Mouse (Mus musculus): ENCODE measurements around the gene Ckb. TPM values are rescaled to one million over a fixed set of nuclear protein-coding genes. Genes with fewer than 3 reads are reported as not detected.

Ckb gene
- total RNA-seq, 1 experiment from 2014 or later, result 37.5 TPM

DNA sequence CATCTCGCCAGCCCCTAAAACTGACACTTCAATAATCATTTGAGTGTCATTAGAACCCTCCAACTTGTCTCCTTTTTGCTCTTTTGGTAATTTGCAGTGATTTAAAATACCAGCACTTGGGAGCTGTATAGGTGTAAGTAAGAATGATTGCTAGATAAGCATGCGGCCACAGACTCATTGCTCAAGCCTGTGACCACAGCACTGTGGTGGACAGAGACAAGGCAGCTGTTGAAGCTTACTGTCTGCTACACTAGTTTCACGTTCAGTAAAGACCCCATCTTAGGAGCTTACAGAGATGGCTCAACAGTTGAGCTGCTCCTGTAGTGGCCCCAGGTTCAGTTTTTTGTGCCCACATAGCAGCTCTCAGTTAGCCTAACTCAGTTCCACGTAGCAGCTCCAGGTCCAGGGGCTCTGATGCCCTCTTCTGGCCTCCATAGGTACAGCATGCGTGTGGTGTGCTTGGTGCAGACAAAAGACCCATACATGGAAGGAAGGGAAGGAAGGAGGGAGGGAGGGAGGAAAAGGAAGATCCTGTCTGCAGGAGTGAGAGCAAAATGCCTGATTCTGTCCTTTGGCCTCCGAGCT lies 24.0 kb downstream of the Ckb start:
- ATAC-seq (replicated peaks; ENCODE audit: insufficient number of reproducible peaks, low FRiP score, low TSS enrichment, poor library complexity, severe bottlenecking), result peak; percentile 69

Other genes starting within 250 kb of the Ckb start
- 25.9 to 40.4 TPM (median 27.4 TPM) in 3 replicates for gene Tnfaip2, start 229.9 kb downstream of the Ckb start, total RNA-seq (2017)
- not detected in 3 replicates for gene Gm266, start 186.5 kb downstream of the Ckb start, total RNA-seq (2017)
- gene Eif5, start 134.3 kb downstream of the Ckb start, total RNA-seq (2017), result 371 to 483 TPM (median 423 TPM) in 3 replicates
- gene Mark3, start 97.8 kb downstream of the Ckb start, total RNA-seq (2017), result 92.2 to 123 TPM (median 92.7 TPM) in 3 replicates
- 2.2 to 2.7 TPM (median 2.5 TPM) in 3 replicates for gene Trmt61a, start 5.8 kb upstream of the Ckb start, total RNA-seq (2017)
- 37.2 to 42.3 TPM (median 41.6 TPM) in 3 replicates for gene Bag5, start 40.9 kb upstream of the Ckb start, total RNA-seq (2017)
- gene Apopt1, start 40.9 kb upstream of the Ckb start, total RNA-seq (2017), result 27.2 to 45.4 TPM (median 29.7 TPM) in 3 replicates
- gene Klc1, start 86.5 kb upstream of the Ckb start, total RNA-seq (2017), result 142 to 241 TPM (median 173 TPM) in 3 replicates
- 0.11 to 2.1 TPM (median 1.9 TPM) in 3 replicates for gene Xrcc3, start 141.5 kb upstream of the Ckb start, total RNA-seq (2017)
- gene Zfyve21, start 141.8 kb upstream of the Ckb start, total RNA-seq (2017), result 1.0 to 3.8 TPM (median 3.5 TPM) in 3 replicates
- gene Ppp1r13b, start 235.8 kb upstream of the Ckb start, total RNA-seq (2017), result 9.8 to 19.1 TPM (median 12.6 TPM) in 3 replicates